In genomic region chr3:81377466-81377865, GRCm38 (mm10) we compare ENCODE assay signal across 13 mouse cellular contexts.
DNase-seq lines count a peak whose midpoint lies in the region; ATAC-seq lines count a peak whose summit lies in the region.
"Had no signal": no experiment of that assay in that cellular context is flagged by ENCODE, and none has a peak within 500 bp of the region (broad histone marks: within the 10 kb centered on the region; RNA-seq: fewer than 3 reads in every experiment).

No protein-coding gene starts in this region.

- H3K27ac ChIP-seq in hindbrain, embryonic 10.5 days = no peak overlapping the region
- no peak overlapping the region for H3K27ac ChIP-seq in hindbrain, embryonic 16.5 days (ENCODE audit: low read depth, low read length)
- no peak overlapping the region for H3K27ac ChIP-seq in forebrain, embryonic 16.5 days (ENCODE audit: low read length)
- H3K27ac ChIP-seq: embryonic facial prominence, embryonic 12.5 days; liver, embryonic 13.5 days; neural tube, embryonic 12.5 days had no signal

- no peak overlapping the region for H3K4me3 ChIP-seq in hindbrain, embryonic 10.5 days
- no peak overlapping the region for H3K4me3 ChIP-seq in hindbrain, embryonic 16.5 days (ENCODE audit: low read length)
- no peak overlapping the region for H3K4me3 ChIP-seq in forebrain, embryonic 16.5 days (replicated peaks; ENCODE audit: low read length)
- H3K4me3 ChIP-seq: embryonic facial prominence, embryonic 12.5 days; liver, embryonic 13.5 days; megakaryocyte, embryonic 14.5 days; neural tube, embryonic 12.5 days had no signal

- H3K4me2 ChIP-seq in hindbrain, embryonic 16.5 days (ENCODE audit: low read length) = no peak overlapping the region
- no peak overlapping the region for H3K4me2 ChIP-seq in forebrain, embryonic 16.5 days (ENCODE audit: low read length)
- H3K4me2 ChIP-seq: embryonic facial prominence, embryonic 12.5 days; liver, embryonic 13.5 days; neural tube, embryonic 12.5 days had no signal

- H3K9me3 ChIP-seq in hindbrain, embryonic 10.5 days = no peaks in the 10 kb centered on the region
- H3K9me3 ChIP-seq in hindbrain, embryonic 16.5 days (ENCODE audit: control insufficient read depth, low read length) = no peaks in the 10 kb centered on the region
- H3K9me3 ChIP-seq in forebrain, embryonic 16.5 days (ENCODE audit: control insufficient read depth, low read length) = no peaks in the 10 kb centered on the region
- H3K9me3 ChIP-seq: embryonic facial prominence, embryonic 12.5 days; liver, embryonic 13.5 days; neural tube, embryonic 12.5 days had no signal

- ATAC-seq in hindbrain, embryonic 16.5 days = no peak
- ATAC-seq in forebrain, embryonic 16.5 days = no peak
- no peak for ATAC-seq in megakaryocyte-erythroid progenitor cell, adult 5-6 weeks (replicated peaks; ENCODE audit: low FRiP score, low TSS enrichment, poor library complexity, severe bottlenecking)

- H3K4me1 ChIP-seq in hindbrain, embryonic 10.5 days (replicated peaks) = no peaks in the 10 kb centered on the region
- H3K4me1 ChIP-seq in hindbrain, embryonic 16.5 days (ENCODE audit: control insufficient read depth, insufficient read depth, low read depth, low read length) = no peaks in the 10 kb centered on the region
- no peaks in the 10 kb centered on the region for H3K4me1 ChIP-seq in forebrain, embryonic 16.5 days (replicated peaks; ENCODE audit: control insufficient read depth, insufficient read depth, low read length)
- H3K4me1 ChIP-seq: embryonic facial prominence, embryonic 12.5 days; liver, embryonic 13.5 days; megakaryocyte, embryonic 14.5 days; neural tube, embryonic 12.5 days had no signal

- peak; percentile 5 for DNase-seq in hindbrain, embryonic 10.5 days (ENCODE audit: low spot score)
- peak; percentile 97 for DNase-seq in 3T3-L1 (ENCODE audit: low read depth, low spot score)
- DNase-seq in NIH3T3 (ENCODE audit: low read depth) = peak; percentile 76
- peak; percentile 12 for DNase-seq in hindlimb bud, embryonic 11.5 days (ENCODE audit: extremely low spot score, low read depth, low spot score)
- DNase-seq in spleen, postnatal 14 days (ENCODE audit: low spot score in 2 of 2) = no peak
- DNase-seq: kidney, postnatal 10 days; liver, embryonic 13.5 days had no signal

- H3K9ac ChIP-seq in hindbrain, embryonic 16.5 days (ENCODE audit: low read depth, low read length) = no peak overlapping the region
- no peak overlapping the region for H3K9ac ChIP-seq in forebrain, embryonic 16.5 days (replicated peaks; ENCODE audit: low read depth, low read length)
- H3K9ac ChIP-seq: embryonic facial prominence, embryonic 12.5 days; liver, embryonic 13.5 days; neural tube, embryonic 12.5 days had no signal

- no peaks in the 10 kb centered on the region for H3K27me3 ChIP-seq in hindbrain, embryonic 10.5 days (ENCODE audit: insufficient read depth, poor library complexity, severe bottlenecking)
- no peaks in the 10 kb centered on the region for H3K27me3 ChIP-seq in hindbrain, embryonic 16.5 days (replicated peaks; ENCODE audit: control insufficient read depth, insufficient read depth, low read length)
- H3K27me3 ChIP-seq in forebrain, embryonic 16.5 days (replicated peaks; ENCODE audit: control insufficient read depth, insufficient read depth, low read length) = no peaks in the 10 kb centered on the region
- H3K27me3 ChIP-seq: embryonic facial prominence, embryonic 12.5 days; liver, embryonic 13.5 days; megakaryocyte, embryonic 14.5 days; neural tube, embryonic 12.5 days had no signal

- no peaks in the 10 kb centered on the region for H3K36me3 ChIP-seq in hindbrain, embryonic 10.5 days
- no peaks in the 10 kb centered on the region for H3K36me3 ChIP-seq in hindbrain, embryonic 16.5 days (ENCODE audit: control insufficient read depth, insufficient read depth, low read length)
- H3K36me3 ChIP-seq in forebrain, embryonic 16.5 days (ENCODE audit: control insufficient read depth, insufficient read depth) = no peaks in the 10 kb centered on the region
- H3K36me3 ChIP-seq: embryonic facial prominence, embryonic 12.5 days; liver, embryonic 13.5 days; neural tube, embryonic 12.5 days had no signal

- WGBS in hindbrain, embryonic 10.5 days = 60% methylated on average over 3 of the region's 3 CpGs
- 81% methylated on average over 3 of the region's 3 CpGs for WGBS in hindbrain, embryonic 16.5 days
- WGBS in forebrain, embryonic 16.5 days = 76% methylated on average over 3 of the region's 3 CpGs

Comparison
In these comparisons a context has a peak if more than half of its experiments do, and no peak if none do; other contexts are left out.
1. DNase-seq: peak in hindbrain, embryonic 10.5 days (single experiment), 3T3-L1 (single experiment), NIH3T3 (single experiment) and hindlimb bud, embryonic 11.5 days (single experiment); none in spleen, postnatal 14 days (0 of 2).